Mouse (Mus musculus) Patski (cell line): ENCODE results near the gene Txk. TPM values are rescaled to one million over a fixed set of nuclear protein-coding genes. Genes with fewer than 3 reads are reported as not detected.

ENCODE experiments used
- ATAC-seq: fragments of 100-300 bp; one replicate; pipeline ENCODE4 v1.8.0; 2021
- CTCF ChIA-PET: fragments of 350-600 bp; sonication (Branson Sonifier 250); formaldehyde crosslinking; loops from one replicate; lab custom pipeline; 2022; ENCODE audit warnings: inconsistent platforms; lab: Charles Lee
- POLR2A ChIA-PET: fragments of 350-600 bp; sonication (Branson Sonifier 250); formaldehyde crosslinking; loops from one replicate; lab custom pipeline; 2022; ENCODE audit warnings: antibody characterized with exemption, inconsistent platforms; lab: Charles Lee
- DNase-seq: peaks from one replicate; pipeline ENCODE4 v3.0.0-alpha.2; 2011; ENCODE audit warnings: low read depth, low spot score
- H3K27me3 ChIP-seq: fragments of 371-371 bp; one replicate; pipeline ENCODE4 v1.5.1; 2021
- CTCF ChIP-seq: fragments of 100-300 bp; IDR thresholded peaks from one replicate; pipeline ENCODE4 v1.5.1; 2021
- in situ Hi-C: fragments of 300-500 bp; cut with MboI; formaldehyde crosslinking; loops from 3 replicates; pipeline ENCODE4 v1.11.1; 2018; ENCODE audit warnings: low pct_unique_long_range_greater_than_20kb, mixed read lengths
- polyA plus RNA-seq: library from polyadenylated mRNA; unstranded; gene quantifications from one replicate; pipeline ENCODE4 v1.2.3, GENCODE M21; 2021

Txk gene
- polyA plus RNA-seq, 1 experiment from 2014 or later = 0.09 TPM

GRCm38 (mm10) chr5:72755035-72755434, 2.5 kb upstream of the Txk start:
- ChIA-PET CTCF (no interaction called here), POLR2A (no interaction called here)
- DNase-seq (no peak), ATAC-seq (no peak)
- no peaks in the 10 kb centered on the region for H3K27me3 ChIP-seq
- no peak for TF ChIP-seq CTCF
- in situ Hi-C loops = no loop called here

DNA sequence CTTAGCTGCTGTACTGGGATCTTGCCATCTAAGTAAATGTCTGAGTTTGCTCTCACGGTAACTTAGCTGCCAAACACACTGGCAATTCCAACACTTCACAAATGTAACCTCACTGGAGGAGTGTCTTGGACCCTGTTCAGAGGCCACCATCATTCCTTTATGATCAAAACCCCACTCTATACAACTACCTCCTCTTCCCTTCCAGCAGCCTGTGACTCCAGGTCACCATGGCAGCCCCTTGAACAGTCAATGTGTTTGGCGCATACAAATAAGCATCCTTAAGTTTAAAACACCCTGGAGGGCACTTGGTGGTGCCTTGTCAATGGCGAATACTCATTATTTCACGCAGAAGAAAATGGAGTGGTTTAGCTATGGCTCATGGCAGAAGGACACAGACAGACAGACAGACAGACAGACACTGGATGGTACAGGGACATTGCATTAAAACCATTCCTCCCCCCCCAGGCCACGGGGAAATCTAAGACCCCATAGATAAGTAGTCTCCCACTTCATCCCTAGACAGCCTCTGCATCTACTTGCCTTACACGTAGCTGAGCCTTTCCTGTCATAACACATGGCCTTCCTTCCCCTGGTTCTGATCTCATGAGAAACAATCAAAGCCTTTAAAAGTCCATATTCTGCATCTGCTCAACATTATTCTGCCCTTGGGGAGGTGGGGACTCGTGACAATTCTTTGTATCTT, 1.4 kb downstream of the Txk start:
- in situ Hi-C loops = no loop called here
- no peak for TF ChIP-seq CTCF
- POLR2A ChIA-PET = interaction anchor here (0.6 kb wide), 1 partner anchor 43 kb away, joined by 3 read pairs; no protein-coding TSS in a partner anchor
- ATAC-seq = no peak
- no peaks in the 10 kb centered on the region for H3K27me3 ChIP-seq
- DNase-seq = no peak
- CTCF ChIA-PET = interaction anchor here (0.8 to 1.3 kb wide), 3 partner anchors 14 to 35 kb away, joined by 3 to 4 read pairs (median 3); no protein-coding TSS in a partner anchor

DNA sequence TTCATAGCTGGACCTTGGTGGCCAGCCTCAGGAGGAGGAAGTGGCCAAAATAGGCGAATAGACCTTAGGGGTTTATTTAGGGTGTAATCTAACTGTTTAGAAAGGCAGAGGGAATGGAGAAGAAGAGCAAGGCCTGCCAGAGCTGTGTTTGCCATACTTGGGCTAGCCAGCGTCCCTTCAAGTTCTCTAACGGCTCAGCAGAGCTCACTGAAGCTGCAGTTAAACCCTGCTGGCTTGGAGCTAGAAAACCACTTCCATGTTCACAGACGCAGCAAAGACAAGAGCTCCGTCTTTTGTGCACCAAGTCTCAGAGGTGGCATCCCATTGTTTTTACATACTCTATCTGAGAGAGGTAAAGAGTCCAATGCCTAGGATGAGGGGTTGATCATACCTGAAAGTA, 2.4 kb downstream of the Txk start:
- TF ChIP-seq CTCF = no peak
- DNase-seq (no peak), ATAC-seq (no peak)
- ChIA-PET CTCF (interaction anchor here (1.1 to 1.3 kb wide), 2 partner anchors 13 to 34 kb away, joined by 3 to 4 read pairs; no protein-coding TSS in a partner anchor), POLR2A (no interaction called here)
- H3K27me3 ChIP-seq = no peaks in the 10 kb centered on the region
- in situ Hi-C loops = no loop called here

GRCm38 (mm10) chr5:72748659-72749265, 3.8 kb downstream of the Txk start:
- TF ChIP-seq CTCF = no peak
- DNase-seq (no peak), ATAC-seq (no peak)
- H3K27me3 ChIP-seq = no peaks in the 10 kb centered on the region
- ChIA-PET POLR2A (no interaction called here), CTCF (no interaction called here)
- in situ Hi-C loops = no loop called here

- in situ Hi-C loops = no loop called here
- ChIA-PET CTCF (interaction anchor here (0.9 kb wide), 1 partner anchor 397 kb away, joined by 3 read pairs; no protein-coding TSS in a partner anchor), POLR2A (no interaction called here)
- ATAC-seq (no peak), DNase-seq (no peak)
- no peaks in the 10 kb centered on the region for H3K27me3 ChIP-seq
- TF ChIP-seq CTCF = no peak
These were observed 5.2 kb downstream of the Txk start for GRCm38 (mm10) chr5:72747384-72747783.

- ChIA-PET CTCF (interaction anchor here (1.1 kb wide), 1 partner anchor 9 kb away, joined by 4 read pairs; no protein-coding TSS in a partner anchor), POLR2A (no interaction called here)
- DNase-seq = no peak
- H3K27me3 ChIP-seq = no peaks in the 10 kb centered on the region
- TF ChIP-seq CTCF = no peak
- no peak for ATAC-seq
- in situ Hi-C loops = no loop called here
These were observed 6.1 kb downstream of the Txk start for GRCm38 (mm10) chr5:72746461-72746860.

DNA sequence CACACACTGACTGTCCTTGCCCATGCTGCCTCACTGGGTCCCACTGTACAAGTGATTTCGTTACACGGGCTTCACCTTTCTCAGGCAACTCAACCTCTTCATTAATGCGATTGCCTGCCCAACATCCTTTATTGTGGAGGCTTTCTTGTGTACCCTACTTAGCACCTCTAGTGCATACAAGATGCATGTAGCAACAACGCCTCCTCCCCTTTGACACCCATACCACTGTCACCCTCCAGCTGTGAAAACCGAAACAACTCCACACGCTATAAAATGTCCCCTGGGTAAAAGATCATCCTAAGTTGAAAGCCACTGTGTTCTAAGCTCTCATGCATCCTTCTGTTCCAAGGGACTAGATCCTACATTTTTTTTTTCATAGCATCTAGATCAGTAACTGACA, 9.5 kb downstream of the Txk start:
- ChIA-PET POLR2A (no interaction called here), CTCF (interaction anchor here (0.6 to 1.9 kb wide), 2 partner anchors 13 to 117 kb away, joined by 3 read pairs; no protein-coding TSS in a partner anchor)
- no peak for TF ChIP-seq CTCF
- ATAC-seq (no peak), DNase-seq (no peak)
- in situ Hi-C loops = no loop called here
- H3K27me3 ChIP-seq = no peaks in the 10 kb centered on the region

- no peak for TF ChIP-seq CTCF
- no peaks in the 10 kb centered on the region for H3K27me3 ChIP-seq
- DNase-seq = no peak
- in situ Hi-C loops = no loop called here
- ATAC-seq = no peak
- ChIA-PET CTCF (interaction anchor here (0.8 to 1.8 kb wide), 5 partner anchors 10 to 21 kb away, joined by 3 to 4 read pairs (median 3); no protein-coding TSS in a partner anchor), POLR2A (no interaction called here)
These were observed 15.7 kb downstream of the Txk start for GRCm38 (mm10) chr5:72736868-72737267.

- DNase-seq = no peak
- in situ Hi-C loops = no loop called here
- no peak for ATAC-seq
- no peak for TF ChIP-seq CTCF
- no peaks in the 10 kb centered on the region for H3K27me3 ChIP-seq
- ChIA-PET CTCF (interaction anchor here (0.8 to 1.8 kb wide), 4 partner anchors 9 to 21 kb away, joined by 3 to 4 read pairs (median 3); no protein-coding TSS in a partner anchor), POLR2A (no interaction called here)
These were observed 16.1 kb downstream of the Txk start for GRCm38 (mm10) chr5:72736437-72736836.

GRCm38 (mm10) chr5:72735763-72736162, 16.8 kb downstream of the Txk start:
- in situ Hi-C loops = no loop called here
- ChIA-PET CTCF (interaction anchor here (1.8 kb wide), 1 partner anchor 9 kb away, joined by 4 read pairs; no protein-coding TSS in a partner anchor), POLR2A (no interaction called here)
- ATAC-seq (no peak), DNase-seq (no peak)
- TF ChIP-seq CTCF = no peak
- H3K27me3 ChIP-seq = no peaks in the 10 kb centered on the region

DNA sequence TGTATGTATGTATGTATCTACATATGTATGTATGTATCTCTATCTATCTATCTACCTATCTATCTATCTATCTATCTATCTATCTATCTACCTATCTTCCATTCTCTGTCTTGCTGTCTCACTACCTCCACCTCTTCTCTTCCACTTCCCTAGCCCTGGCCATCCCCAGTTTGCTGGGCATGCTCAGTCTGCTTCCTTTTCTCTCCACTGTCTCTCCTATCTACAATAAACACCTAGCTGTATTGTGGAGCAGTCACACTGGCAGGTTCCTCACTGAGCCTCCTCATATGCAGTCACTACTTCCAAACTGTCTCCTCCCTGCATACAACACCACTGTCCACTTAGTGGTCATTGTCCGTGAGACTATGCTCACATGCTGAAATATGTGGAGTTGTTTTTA, 19.7 kb downstream of the Txk start:
- ChIA-PET CTCF (no interaction called here), POLR2A (interaction anchor here (0.7 kb wide), 1 partner anchor 131 kb away, joined by 7 read pairs; no protein-coding TSS in a partner anchor)
- ATAC-seq (no peak), DNase-seq (no peak)
- H3K27me3 ChIP-seq = no peaks in the 10 kb centered on the region
- TF ChIP-seq CTCF = no peak
- in situ Hi-C loops = no loop called here
